Mouse (Mus musculus) thymus, adult 2 months (tissue): Measurements from ENCODE around the gene Zbtb20.

Experiments
- CTCF ChIP-seq: fragments of 200-500 bp; IDR thresholded peaks from 2 replicates; pipeline ENCODE4 v1.5.1; 2012; ENCODE audit warnings: mild to moderate bottlenecking, control low read depth, low read length, moderate library complexity, borderline replicate concordance; ENCODE audit not compliant: control insufficient read depth, poor library complexity, insufficient read depth; ENCODE audit errors: extremely low read depth
- POLR2A ChIP-seq: fragments of 200-500 bp; IDR thresholded peaks from 2 replicates; pipeline ENCODE4 v1.6.1; 2012; ENCODE audit warnings: mild to moderate bottlenecking, low read length, control low read depth, moderate library complexity; ENCODE audit not compliant: control insufficient read depth, poor library complexity, insufficient read depth; ENCODE audit errors: extremely low read depth

GRCm38 (mm10) chr16:43291423-43291822, 415.7 kb downstream of the Zbtb20 start:
- TF ChIP-seq CTCF: no peak
- no peak for TF ChIP-seq POLR2A
